Mouse (Mus musculus) kidney, embryonic 16.5 days (tissue): Measurements from ENCODE around the gene Svop. TPM values are rescaled to one million over a fixed set of nuclear protein-coding genes. Genes with fewer than 3 reads are reported as not detected.

Source experiments
- ATAC-seq: fragments of 200-750 bp; cut with Nextera tagmentation; 2 replicates; pipeline ENCODE4 v1.8.0; 2017; ENCODE audit warnings: moderate TSS enrichment; ENCODE audit not compliant: low FRiP score, low TSS enrichment
- H3K27ac ChIP-seq: fragments of 300-500 bp; sonication (generic); 2 replicates; pipeline ENCODE4 v1.5.1; 2014; ENCODE audit warnings: low read length
- H3K27me3 ChIP-seq: fragments of 300-500 bp; sonication (generic); 2 replicates; pipeline ENCODE4 v1.6.1; 2014; ENCODE audit warnings: low read length, control low read depth, mixed read lengths; ENCODE audit not compliant: insufficient read depth
- H3K36me3 ChIP-seq: fragments of 300-500 bp; sonication (generic); 2 replicates; pipeline ENCODE4 v1.6.1; 2014; ENCODE audit warnings: low read length, control low read depth, mixed read lengths; ENCODE audit not compliant: insufficient read depth
- H3K4me1 ChIP-seq: fragments of 300-500 bp; sonication (generic); 2 replicates; pipeline ENCODE4 v1.6.1; 2014; ENCODE audit warnings: low read length, control low read depth, mixed read lengths; ENCODE audit not compliant: insufficient read depth
- H3K4me2 ChIP-seq: fragments of 300-500 bp; sonication (generic); replicated peaks from 2 replicates; pipeline ENCODE4 v1.6.1; 2014; ENCODE audit warnings: low read depth, low read length
- H3K4me3 ChIP-seq: fragments of 300-500 bp; sonication (generic); 2 replicates; pipeline ENCODE4 v1.5.1; 2014; ENCODE audit warnings: mild to moderate bottlenecking, low read length
- H3K9ac ChIP-seq: fragments of 300-500 bp; sonication (generic); replicated peaks from 2 replicates; pipeline ENCODE4 v1.6.1; 2014; ENCODE audit warnings: low read length
- H3K9me3 ChIP-seq: fragments of 300-500 bp; sonication (generic); 2 replicates; pipeline ENCODE4 v1.6.1; 2016; ENCODE audit warnings: low read length, control low read depth
- WGBS: fragments of 180-500 bp; shearing (Covaris S2); extraction: QIAGEN DNeasy Blood & Tissue Kit; methylation state at CpG from one replicate; pipeline ENCODE4 v1.1.7; 2014; 5-methylcytosine and 5-hydroxymethylcytosine counted together
- polyA plus RNA-seq: library from polyadenylated mRNA; unstranded; fragments of >200 nt; fragmentation: Nextera tagmentation; extraction: Ambion mirVana; gene quantifications from 2 replicates; pipeline ENCODE4 v1.2.1, GENCODE M21; 2015

Gene Svop
- polyA plus RNA-seq, 1 experiment from 2014 or later: 0.36 TPM

DNA sequence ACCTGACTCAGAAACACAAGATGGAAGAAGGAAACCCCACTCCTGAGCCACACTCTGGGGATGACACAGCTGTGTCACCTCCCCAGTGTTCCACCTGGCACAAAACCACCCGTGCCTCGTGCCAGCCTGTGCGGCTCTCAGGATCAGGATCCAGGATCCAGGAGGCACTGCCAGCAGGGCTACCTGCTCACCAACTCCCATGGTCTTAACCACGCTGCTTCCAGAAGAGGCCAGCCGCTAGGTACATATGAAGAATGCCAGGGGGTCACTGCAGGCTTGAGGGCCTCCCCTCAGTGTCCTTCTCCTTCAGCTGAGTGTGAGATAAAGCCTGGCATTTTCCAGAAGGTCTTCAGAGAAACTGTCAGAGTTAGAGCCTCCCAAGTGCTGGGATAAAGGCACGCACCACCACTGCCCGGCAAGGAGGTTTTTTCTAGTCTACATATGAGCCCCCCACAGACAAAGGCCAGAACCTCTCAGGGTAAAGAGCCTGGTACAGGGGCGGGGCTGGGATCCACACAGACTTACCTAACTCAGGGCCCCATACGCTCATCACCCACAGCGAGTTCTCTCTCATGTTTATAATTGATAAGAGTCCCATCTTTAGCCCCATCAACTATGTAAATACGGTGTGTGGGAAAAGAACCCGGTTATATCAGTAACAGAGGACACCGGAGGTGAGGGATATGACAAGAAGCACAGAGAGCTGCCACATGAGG, 107.2 kb downstream of the Svop start:
- no peak overlapping the region for H3K27ac ChIP-seq
- H3K36me3 ChIP-seq: peaks cover 11% of the 10 kb centered on the region; the same call in 1 of the 2 replicates
- no peak; the same call in 1 of the 2 replicates for ATAC-seq
- no peak overlapping the region for H3K4me2 ChIP-seq
- no peaks in the 10 kb centered on the region for H3K27me3 ChIP-seq
- H3K9ac ChIP-seq: no peak overlapping the region
- 88% methylated on average over 13 of the region's 13 CpGs for WGBS
- no peak overlapping the region for H3K4me3 ChIP-seq
- peaks cover 33% of the 10 kb centered on the region for H3K4me1 ChIP-seq
- no peaks in the 10 kb centered on the region for H3K9me3 ChIP-seq

DNA sequence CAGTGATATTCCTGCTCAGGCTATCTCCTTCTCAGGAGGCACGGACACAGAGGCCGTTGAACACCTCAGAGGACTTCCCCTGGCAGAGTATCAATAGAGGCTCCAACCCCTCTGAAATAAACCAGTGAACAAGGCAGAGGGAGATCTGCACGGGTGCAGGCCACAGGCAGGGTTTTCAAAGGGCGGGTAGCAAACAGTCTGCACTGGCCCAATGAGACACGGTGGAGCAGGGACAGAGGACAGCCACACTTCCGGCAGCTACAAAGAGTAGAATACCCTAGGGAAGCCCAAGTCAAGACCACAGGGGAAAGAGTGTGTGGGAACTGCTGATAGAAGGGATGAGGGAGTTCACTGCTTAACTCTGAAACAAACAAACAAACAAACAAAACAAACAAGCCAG, 107.8 kb downstream of the Svop start:
- H3K4me3 ChIP-seq: no peak overlapping the region
- H3K4me1 ChIP-seq: peaks cover 33% of the 10 kb centered on the region
- no peak overlapping the region for H3K4me2 ChIP-seq
- no peaks in the 10 kb centered on the region for H3K27me3 ChIP-seq
- no peak for ATAC-seq
- no peaks in the 10 kb centered on the region for H3K9me3 ChIP-seq
- no peak overlapping the region for H3K27ac ChIP-seq
- peaks cover 6% of the 10 kb centered on the region; the same call in 1 of the 2 replicates for H3K36me3 ChIP-seq
- H3K9ac ChIP-seq: no peak overlapping the region
- WGBS: 48% methylated on average over 6 of the region's 6 CpGs

DNA sequence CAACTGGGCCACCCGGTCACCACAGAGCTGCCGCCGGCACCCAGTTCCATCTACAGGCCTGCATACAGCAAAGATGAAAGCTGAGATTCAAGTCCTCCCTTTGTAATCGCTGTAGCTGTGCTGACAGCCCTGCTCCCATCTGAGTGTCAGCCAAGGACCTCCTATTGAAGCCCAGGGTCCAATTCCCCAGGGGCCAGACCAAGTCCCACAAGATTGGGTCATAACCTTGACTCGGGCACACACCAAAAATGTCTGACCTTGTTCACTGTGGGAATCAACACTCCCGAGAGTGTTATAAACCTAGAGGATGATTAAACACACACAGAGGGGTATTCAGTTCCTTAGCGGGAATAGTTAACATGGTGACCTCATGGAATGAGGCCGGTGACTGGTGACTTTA, 109.5 kb downstream of the Svop start:
- WGBS: 52% methylated on average over 8 of the region's 8 CpGs
- Histone ChIP-seq H3K4me2 (no peak overlapping the region), H3K27me3 (no peaks in the 10 kb centered on the region), H3K9ac (no peak overlapping the region), H3K36me3 (peaks cover 2% of the 10 kb centered on the region; the same call in 1 of the 2 replicates), H3K4me1 (peaks cover 25% of the 10 kb centered on the region), H3K9me3 (no peaks in the 10 kb centered on the region), H3K4me3 (no peak overlapping the region), H3K27ac (no peak overlapping the region)
- ATAC-seq: no peak

DNA sequence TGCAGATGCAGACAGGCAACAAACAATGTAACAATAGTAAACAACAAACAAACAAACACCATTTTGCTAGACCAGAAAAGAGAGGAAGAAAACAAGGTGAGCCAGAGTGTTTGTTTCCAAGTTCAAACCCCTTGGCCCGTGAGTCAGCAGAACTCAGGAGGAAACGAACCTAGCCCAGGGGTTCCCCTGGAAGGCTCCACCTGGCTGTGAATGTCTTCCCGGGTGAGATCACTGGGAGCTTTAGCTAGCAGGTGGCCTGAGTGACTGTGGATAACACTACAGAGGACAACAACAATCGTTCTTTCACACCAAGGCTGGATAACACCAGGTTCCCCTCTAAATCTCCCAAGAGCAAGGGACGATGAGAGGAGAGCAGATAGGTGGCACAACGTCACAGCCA, 110.2 kb downstream of the Svop start:
- Histone ChIP-seq H3K9ac (no peak overlapping the region), H3K27me3 (no peaks in the 10 kb centered on the region), H3K4me1 (peaks cover 19% of the 10 kb centered on the region), H3K9me3 (no peaks in the 10 kb centered on the region), H3K27ac (no peak overlapping the region), H3K4me2 (no peak overlapping the region), H3K36me3 (peaks cover 3% of the 10 kb centered on the region; the same call in 1 of the 2 replicates), H3K4me3 (no peak overlapping the region)
- 88% methylated on average over 6 of the region's 6 CpGs for WGBS
- no peak for ATAC-seq

DNA sequence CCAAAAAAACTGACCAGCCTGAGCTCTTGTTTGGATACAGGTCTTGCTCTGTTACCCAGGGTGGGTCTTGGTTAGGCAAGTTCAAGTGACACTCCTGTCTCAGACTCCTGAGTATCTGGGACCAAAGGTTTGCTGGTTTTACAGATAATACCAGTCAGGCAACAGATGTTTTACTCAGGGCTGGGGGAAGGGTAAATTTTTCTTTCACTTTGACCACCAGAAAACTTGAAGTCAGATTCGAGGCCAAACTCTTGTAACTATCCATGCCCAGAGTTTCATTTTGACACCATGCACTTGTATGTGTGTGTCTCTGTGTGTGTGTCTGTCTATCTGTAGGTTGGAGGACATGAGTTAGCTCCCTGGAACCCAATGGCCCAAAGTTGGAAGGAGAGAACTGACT, 110.9 kb downstream of the Svop start:
- Histone ChIP-seq H3K4me3 (no peak overlapping the region), H3K27me3 (no peaks in the 10 kb centered on the region), H3K9ac (no peak overlapping the region), H3K27ac (no peak overlapping the region), H3K36me3 (peaks cover 3% of the 10 kb centered on the region; the same call in 1 of the 2 replicates), H3K4me1 (peaks cover 18% of the 10 kb centered on the region), H3K4me2 (no peak overlapping the region), H3K9me3 (no peaks in the 10 kb centered on the region)
- 70% methylated on average over 1 of the region's 1 CpGs for WGBS
- no peak for ATAC-seq

DNA sequence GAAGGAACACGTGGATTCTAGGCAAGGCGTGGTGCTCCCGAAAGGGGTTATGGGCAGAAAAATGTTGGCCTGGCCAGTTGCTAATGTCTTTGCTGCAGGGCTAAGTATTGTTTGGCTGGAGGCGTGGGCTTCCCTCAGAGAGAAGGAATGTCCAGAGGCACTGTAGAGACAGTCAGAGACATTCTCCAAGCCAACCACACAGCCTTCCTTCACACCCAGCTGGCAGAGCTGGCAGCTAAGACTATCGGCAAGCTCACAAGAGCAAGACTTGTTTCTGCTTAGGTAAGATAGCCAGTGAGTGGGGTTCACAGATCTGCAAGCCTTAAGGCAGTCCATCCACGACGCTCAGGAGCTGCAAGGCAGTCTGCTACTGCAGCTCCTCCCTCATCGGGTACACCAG, 114.1 kb downstream of the Svop start:
- WGBS: 78% methylated on average over 8 of the region's 8 CpGs
- Histone ChIP-seq H3K36me3 (peaks cover 3% of the 10 kb centered on the region; the same call in 1 of the 2 replicates), H3K4me2 (no peak overlapping the region), H3K4me1 (peaks cover 38% of the 10 kb centered on the region), H3K27me3 (no peaks in the 10 kb centered on the region), H3K9ac (no peak overlapping the region), H3K9me3 (no peaks in the 10 kb centered on the region), H3K27ac (no peak overlapping the region), H3K4me3 (no peak overlapping the region)
- ATAC-seq: no peak

Other genes starting within 250 kb of the Svop start
- 122 and 126 TPM in 2 replicates for gene Coro1c, start 182.8 kb downstream of the Svop start, polyA plus RNA-seq
- 15.0 and 16.7 TPM in 2 replicates for gene Ssh1, start 97.7 kb downstream of the Svop start, polyA plus RNA-seq
- gene Dao, start 87.9 kb downstream of the Svop start, polyA plus RNA-seq: 20.4 and 22.5 TPM in 2 replicates
- 12.0 and 14.0 TPM in 2 replicates for gene Usp30, start 26.1 kb downstream of the Svop start, polyA plus RNA-seq
- 8.7 and 9.1 TPM in 2 replicates for gene Alkbh2, start 36.6 kb upstream of the Svop start, polyA plus RNA-seq
- gene Ung, start 38.8 kb upstream of the Svop start, polyA plus RNA-seq: 56.2 and 57.0 TPM in 2 replicates
- 4.7 and 5.7 TPM in 2 replicates for gene Acacb, start 55.0 kb upstream of the Svop start, polyA plus RNA-seq
- gene Foxn4, start 182.2 kb upstream of the Svop start, polyA plus RNA-seq: 0.10 TPM in 1 of 2 replicates, not detected in the other
- gene Myo1h, start 197.6 kb upstream of the Svop start, polyA plus RNA-seq: 2.4 and 2.8 TPM in 2 replicates